Mouse (Mus musculus) lung, embryonic 15.5 days (tissue): ENCODE results near the gene Ngly1. TPM values are rescaled to one million over a fixed set of nuclear protein-coding genes. Genes with fewer than 3 reads are reported as not detected.
"Not testable (repeated sequence)": the region's sequence is repeated elsewhere in the genome, so short reads cannot be mapped to it uniquely, and the experiment has no call there.

Source experiments
- ATAC-seq: fragments of 200-750 bp; cut with Nextera tagmentation; 2 replicates; pipeline ENCODE4 v1.8.0; 2017; ENCODE audit warnings: moderate number of reproducible peaks, borderline replicate concordance; ENCODE audit not compliant: low FRiP score, low TSS enrichment; ENCODE audit errors: extremely low read depth
- H3K27ac ChIP-seq: fragments of 300-500 bp; sonication (generic); 2 replicates; pipeline ENCODE4 v1.5.1; 2015; ENCODE audit warnings: moderate library complexity, mild to moderate bottlenecking, inconsistent platforms
- H3K27me3 ChIP-seq: fragments of 300-500 bp; sonication (generic); 2 replicates; pipeline ENCODE4 v1.6.1; 2015; ENCODE audit warnings: inconsistent platforms
- H3K36me3 ChIP-seq: fragments of 300-500 bp; sonication (generic); 2 replicates; pipeline ENCODE4 v1.6.1; 2015; ENCODE audit warnings: inconsistent platforms
- H3K4me1 ChIP-seq: fragments of 300-500 bp; sonication (generic); 2 replicates; pipeline ENCODE4 v1.6.1; 2015; ENCODE audit warnings: inconsistent platforms
- H3K4me2 ChIP-seq: fragments of 300-500 bp; sonication (generic); 2 replicates; pipeline ENCODE4 v1.6.1; 2015; ENCODE audit warnings: inconsistent platforms, mild to moderate bottlenecking, moderate library complexity
- H3K4me3 ChIP-seq: fragments of 300-500 bp; sonication (generic); 2 replicates; pipeline ENCODE4 v1.5.1; 2015; ENCODE audit warnings: mild to moderate bottlenecking, inconsistent platforms
- H3K9ac ChIP-seq: fragments of 300-500 bp; sonication (generic); 2 replicates; pipeline ENCODE4 v1.6.1; 2015; ENCODE audit warnings: inconsistent platforms
- H3K9me3 ChIP-seq: fragments of 300-500 bp; sonication (generic); 2 replicates; pipeline ENCODE4 v1.6.1; 2016; ENCODE audit warnings: inconsistent platforms
- WGBS: fragments of 180-500 bp; shearing (Covaris S2); methylation state at CpG from one replicate; pipeline ENCODE4 v1.1.7; 2015; 5-methylcytosine and 5-hydroxymethylcytosine counted together
- polyA plus RNA-seq: library from polyadenylated mRNA; unstranded; fragments of >200 nt; fragmentation: Nextera tagmentation; extraction: Ambion mirVana; gene quantifications from 2 replicates; pipeline ENCODE4 v1.2.1, GENCODE M21; 2015

The Ngly1 gene
- polyA plus RNA-seq, 1 experiment from 2014 or later, result 35.5 TPM

DNA sequence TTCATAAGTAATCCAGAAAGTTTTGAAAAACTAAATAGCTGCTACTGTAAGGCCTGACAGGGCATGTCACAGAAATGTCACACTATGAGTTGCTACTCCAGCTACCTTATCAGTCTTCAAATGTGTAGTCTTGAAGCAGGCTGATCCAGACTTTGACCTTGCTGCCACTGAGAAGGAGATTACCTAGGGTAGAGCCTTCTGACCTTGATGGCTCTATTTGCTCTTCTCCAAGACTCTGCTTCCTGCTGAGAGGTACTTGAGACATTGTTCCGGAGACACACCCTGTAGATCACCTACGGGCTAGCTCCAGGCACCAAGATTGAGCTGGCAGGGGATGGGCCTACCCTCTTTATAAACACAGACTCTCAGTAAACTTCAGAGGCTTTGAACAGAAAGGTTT, 64.0 kb downstream of the Ngly1 start:
- H3K27me3 ChIP-seq, H3K9ac ChIP-seq, H3K4me3 ChIP-seq, ATAC-seq, H3K27ac ChIP-seq, H3K4me2 ChIP-seq, H3K36me3 ChIP-seq, H3K9me3 ChIP-seq: not testable (repeated sequence)
- WGBS, result 57% methylated on average over 2 of the region's 2 CpGs
- peaks cover 11% of the 10 kb centered on the region for H3K4me1 ChIP-seq

DNA sequence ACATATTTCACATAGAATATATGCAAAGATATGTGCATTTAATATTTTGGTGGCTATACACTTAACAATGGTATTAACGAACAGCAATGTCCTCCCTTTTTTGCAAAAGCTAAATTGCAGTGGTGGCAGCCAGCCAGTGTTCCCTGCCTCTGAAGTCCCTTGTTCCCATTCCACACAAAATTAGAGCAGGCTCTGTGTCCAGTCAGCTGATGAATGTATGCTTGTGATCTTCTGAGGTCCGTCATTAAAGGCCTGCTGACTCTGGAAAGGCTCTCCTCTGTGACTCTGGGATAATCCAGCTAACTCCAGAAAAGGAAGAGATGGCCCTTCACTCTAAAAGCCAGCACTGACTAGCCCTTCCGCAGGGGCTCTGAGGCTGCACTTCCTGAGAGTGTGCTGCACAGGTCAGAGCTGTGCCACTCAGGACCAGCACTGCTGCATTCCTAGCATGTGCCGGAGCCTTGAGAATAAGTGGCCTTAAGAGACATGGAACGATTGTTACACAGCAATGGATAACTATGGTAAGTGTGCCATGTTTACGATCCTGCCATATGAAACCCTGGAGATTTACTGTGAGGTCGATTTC, 64.9 kb downstream of the Ngly1 start:
- H3K36me3 ChIP-seq, result no peaks in the 10 kb centered on the region
- no peak overlapping the region for H3K9ac ChIP-seq
- H3K4me1 ChIP-seq, result peaks cover 11% of the 10 kb centered on the region
- H3K27ac ChIP-seq, result peak overlapping the region; percentile 77
- 35% methylated on average over 7 of the region's 7 CpGs for WGBS
- H3K27me3 ChIP-seq, result no peaks in the 10 kb centered on the region
- no peaks in the 10 kb centered on the region for H3K9me3 ChIP-seq
- ATAC-seq, result peak; percentile 86; the same call in 1 of the 2 replicates
- 0 out of 2 replicates have a peak overlapping the region, but pooled peaks have one; percentile 6 for H3K4me2 ChIP-seq
- H3K4me3 ChIP-seq, result no peak overlapping the region

DNA sequence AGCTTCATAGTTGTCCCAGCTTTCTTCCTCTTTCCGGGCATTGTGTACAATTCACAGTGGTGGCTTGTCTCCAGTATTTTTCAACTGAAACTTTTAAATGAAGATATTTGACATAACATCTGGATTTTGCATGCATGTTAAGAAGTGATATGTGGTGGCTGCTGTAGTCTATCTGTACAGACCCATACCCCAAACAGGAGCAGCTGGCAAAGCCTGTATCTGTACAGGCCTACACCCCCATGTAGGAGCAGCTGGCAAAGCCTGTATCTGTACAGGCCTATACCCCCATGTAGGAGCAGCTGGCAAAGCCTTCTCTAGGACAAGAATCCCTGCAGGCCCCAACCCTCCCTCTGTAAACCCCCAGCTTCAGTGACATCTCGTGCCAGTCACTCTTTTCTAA, 65.8 kb downstream of the Ngly1 start:
- no peaks in the 10 kb centered on the region for H3K9me3 ChIP-seq
- H3K9ac ChIP-seq, result no peak overlapping the region
- no peaks in the 10 kb centered on the region for H3K27me3 ChIP-seq
- H3K36me3 ChIP-seq, result no peaks in the 10 kb centered on the region
- H3K27ac ChIP-seq, result peak overlapping the region; percentile 77; the same call in 1 of the 2 replicates
- ATAC-seq, result no peak
- H3K4me2 ChIP-seq, result no peak overlapping the region
- 59% methylated on average over 2 of the region's 2 CpGs for WGBS
- peaks cover 11% of the 10 kb centered on the region for H3K4me1 ChIP-seq
- H3K4me3 ChIP-seq, result no peak overlapping the region

DNA sequence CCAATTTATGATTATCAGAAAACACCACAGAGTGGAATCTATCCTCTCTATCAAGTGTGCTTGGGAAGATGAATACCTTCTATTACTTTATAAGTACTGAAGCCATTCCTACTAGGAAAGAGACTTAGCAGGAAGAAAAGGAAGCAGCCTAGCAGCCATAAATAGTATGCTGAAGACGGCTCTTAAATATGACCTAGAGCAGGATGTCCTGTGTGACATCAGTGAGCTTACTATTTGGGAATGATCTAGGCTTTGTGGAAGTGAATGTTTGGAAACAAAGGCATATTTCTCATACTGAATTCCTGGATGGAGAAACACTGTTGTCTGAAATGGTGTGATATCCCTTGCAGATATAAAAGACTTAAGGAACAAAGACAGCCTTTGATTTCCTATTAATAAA, 67.6 kb downstream of the Ngly1 start:
- Histone ChIP-seq H3K27me3 (no peaks in the 10 kb centered on the region), H3K9me3 (no peaks in the 10 kb centered on the region), H3K4me1 (peaks cover 11% of the 10 kb centered on the region), H3K36me3 (no peaks in the 10 kb centered on the region), H3K4me3 (no peak overlapping the region), H3K9ac (no peak overlapping the region), H3K4me2 (no peak overlapping the region), H3K27ac (0 out of 2 replicates have a peak overlapping the region, but pooled peaks have one; percentile 59)
- 50% methylated on average over 1 of the region's 1 CpGs for WGBS
- ATAC-seq, result no peak

DNA sequence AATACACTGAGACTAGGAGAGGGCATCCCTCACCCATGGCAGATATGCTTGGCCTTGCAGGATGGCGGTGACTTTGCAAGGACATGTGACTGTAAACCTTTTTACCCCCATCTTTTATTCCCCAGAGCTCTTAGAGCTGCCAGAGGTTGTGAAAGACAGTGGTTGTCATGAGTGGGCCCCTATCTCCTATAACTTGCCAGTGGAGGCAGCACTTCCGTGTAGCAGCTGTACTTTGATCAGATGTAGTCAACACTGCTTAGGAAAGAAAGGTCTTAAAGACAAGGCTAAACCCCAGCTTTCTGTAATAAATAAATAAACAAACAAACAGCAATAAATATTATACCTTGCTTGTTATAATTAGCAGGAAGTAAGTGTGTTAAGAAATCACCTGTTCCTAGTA, 70.7 kb downstream of the Ngly1 start:
- Histone ChIP-seq H3K27ac (no peak overlapping the region), H3K9me3 (no peaks in the 10 kb centered on the region), H3K27me3 (no peaks in the 10 kb centered on the region), H3K4me2 (no peak overlapping the region), H3K4me1 (peaks cover 1% of the 10 kb centered on the region; the same call in 1 of the 2 replicates), H3K36me3 (no peaks in the 10 kb centered on the region), H3K9ac (no peak overlapping the region), H3K4me3 (no peak overlapping the region)
- 82% methylated on average over 2 of the region's 2 CpGs for WGBS
- no peak for ATAC-seq

DNA sequence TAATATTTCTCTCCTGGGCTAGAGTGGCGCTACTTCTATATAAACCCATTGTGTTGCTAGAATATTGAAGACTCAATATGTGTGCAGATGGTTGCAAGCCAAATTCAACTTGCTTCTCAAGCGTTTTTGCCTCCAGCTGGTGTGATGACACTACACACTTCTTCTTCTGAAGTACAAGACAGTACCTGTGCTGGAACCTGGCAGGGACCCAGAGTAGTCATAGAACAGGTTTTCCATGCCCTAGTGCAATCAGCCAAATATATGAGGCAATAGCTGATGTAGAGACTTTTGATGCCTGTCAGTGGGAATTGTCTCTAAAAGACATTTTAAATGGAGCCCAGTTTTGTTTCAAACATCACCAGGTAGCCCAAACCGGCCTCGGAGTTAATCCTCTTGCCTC, 75.3 kb downstream of the Ngly1 start:
- Histone ChIP-seq H3K4me3 (no peak overlapping the region), H3K27ac (no peak overlapping the region), H3K4me2 (no peak overlapping the region), H3K9me3 (no peaks in the 10 kb centered on the region), H3K4me1 (0 out of 2 replicates have a peak, but pooled peaks cover 4% of the 10 kb centered on the region), H3K9ac (no peak overlapping the region), H3K27me3 (no peaks in the 10 kb centered on the region), H3K36me3 (no peaks in the 10 kb centered on the region)
- WGBS, result 83% methylated on average over 4 of the region's 4 CpGs
- ATAC-seq, result no peak

DNA sequence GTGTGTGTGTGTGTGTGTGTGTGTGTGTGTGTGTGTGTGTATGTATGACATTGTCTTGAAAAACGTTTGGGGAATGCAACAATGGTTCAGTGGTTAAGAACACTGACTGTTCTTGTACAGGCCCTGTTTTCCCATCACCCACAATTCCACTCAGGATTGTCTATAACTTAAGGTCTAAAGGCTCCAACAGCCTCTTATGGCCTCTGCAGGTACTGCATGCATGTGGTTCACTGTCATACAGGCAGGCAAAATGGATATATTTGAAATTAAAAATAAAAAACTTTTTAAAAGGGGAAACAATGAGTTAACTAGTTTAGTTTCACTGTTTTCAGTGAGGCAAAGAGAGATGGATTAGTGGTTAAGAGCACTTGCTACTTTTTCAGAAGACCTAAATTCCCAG, 76.1 kb downstream of the Ngly1 start:
- H3K36me3 ChIP-seq, result no peaks in the 10 kb centered on the region
- no peak overlapping the region for H3K9ac ChIP-seq
- no peak for ATAC-seq
- no peak overlapping the region for H3K4me2 ChIP-seq
- no peak overlapping the region for H3K4me3 ChIP-seq
- 0 out of 2 replicates have a peak, but pooled peaks cover 4% of the 10 kb centered on the region for H3K4me1 ChIP-seq
- H3K27me3 ChIP-seq, result no peaks in the 10 kb centered on the region
- WGBS, result 33% methylated on average over 1 of the region's 1 CpGs
- no peaks in the 10 kb centered on the region for H3K9me3 ChIP-seq
- no peak overlapping the region for H3K27ac ChIP-seq

DNA sequence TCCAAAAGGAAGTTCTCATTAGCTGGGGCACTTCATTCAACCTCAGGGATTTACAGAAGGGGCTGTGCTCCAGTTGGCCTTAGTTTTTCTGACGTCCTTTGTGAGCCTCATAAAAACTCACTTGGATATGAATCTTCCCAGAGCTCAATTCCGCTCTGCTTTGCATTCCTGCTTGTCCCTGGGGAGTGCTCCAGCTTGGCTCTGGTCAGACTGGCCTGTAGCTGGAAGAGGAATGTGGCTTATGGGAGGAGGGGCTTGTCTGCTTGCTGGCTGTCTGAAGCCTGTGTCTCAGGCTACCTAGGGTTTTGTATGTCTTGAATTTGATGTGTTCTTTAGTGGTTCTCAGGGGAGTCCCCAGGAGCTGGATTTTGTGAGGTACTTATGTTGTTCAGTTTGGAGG, 79.5 kb downstream of the Ngly1 start:
- H3K4me2 ChIP-seq, result no peak overlapping the region
- H3K27ac ChIP-seq, result no peak overlapping the region
- no peaks in the 10 kb centered on the region for H3K9me3 ChIP-seq
- H3K9ac ChIP-seq, result no peak overlapping the region
- WGBS, result 17% methylated on average over 2 of the region's 2 CpGs
- no peak overlapping the region for H3K4me3 ChIP-seq
- no peaks in the 10 kb centered on the region for H3K36me3 ChIP-seq
- peak; percentile 67; the same call in 1 of the 2 replicates for ATAC-seq
- 0 out of 2 replicates have a peak, but pooled peaks cover 4% of the 10 kb centered on the region for H3K4me1 ChIP-seq
- H3K27me3 ChIP-seq, result no peaks in the 10 kb centered on the region

DNA sequence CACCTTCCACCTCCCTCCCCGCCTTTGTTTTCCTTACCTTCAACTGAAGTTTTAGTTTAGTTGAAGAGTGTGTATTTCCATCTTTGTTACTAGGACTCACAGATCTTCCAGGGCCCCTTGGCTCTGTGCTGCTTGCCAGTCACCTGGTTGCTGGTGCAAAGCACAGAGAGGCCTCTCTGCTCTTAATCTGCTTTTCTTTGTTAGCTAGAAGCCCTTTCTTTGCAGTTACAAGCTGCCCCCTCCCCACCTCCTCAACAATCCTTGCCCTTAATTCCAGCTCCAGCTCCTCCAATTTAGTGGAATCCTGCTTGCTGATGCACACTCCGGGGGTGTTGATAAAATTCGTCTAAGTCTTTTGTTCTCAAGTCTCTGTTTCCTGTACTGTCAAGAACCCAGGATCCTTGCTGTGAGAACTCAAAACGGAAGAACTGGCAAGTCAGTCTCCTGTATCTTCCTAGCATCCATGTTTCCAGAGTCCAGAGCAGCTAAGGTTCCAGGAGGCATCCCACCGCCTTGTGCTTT, 79.9 kb downstream of the Ngly1 start:
- Histone ChIP-seq H3K9ac (no peak overlapping the region), H3K4me3 (no peak overlapping the region), H3K27me3 (no peaks in the 10 kb centered on the region), H3K36me3 (no peaks in the 10 kb centered on the region), H3K27ac (no peak overlapping the region), H3K9me3 (no peaks in the 10 kb centered on the region), H3K4me2 (no peak overlapping the region), H3K4me1 (0 out of 2 replicates have a peak, but pooled peaks cover 4% of the 10 kb centered on the region)
- ATAC-seq, result no peak
- 43% methylated on average over 5 of the region's 5 CpGs for WGBS

DNA sequence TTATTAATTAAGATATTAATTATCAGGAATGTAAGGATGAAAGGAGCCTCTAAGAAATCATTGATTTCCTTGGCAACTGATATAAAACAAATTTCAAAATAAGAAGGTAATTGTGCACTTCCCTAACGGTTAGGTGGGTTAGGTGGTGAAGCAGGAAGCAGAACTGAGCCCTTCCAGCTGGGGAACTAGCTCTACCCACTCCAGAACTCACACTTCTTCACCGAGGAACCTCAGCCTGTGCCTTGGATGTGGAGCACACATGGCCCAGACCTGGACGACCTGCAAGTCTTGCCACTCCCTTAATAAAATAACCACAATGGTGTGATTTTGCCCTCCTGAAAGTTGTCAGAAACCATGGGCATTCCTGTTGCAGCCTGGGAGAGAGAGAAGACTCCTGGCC, 80.7 kb downstream of the Ngly1 start:
- WGBS, result 66% methylated on average over 3 of the region's 3 CpGs
- ATAC-seq, result no peak
- H3K4me2 ChIP-seq, result no peak overlapping the region

DNA sequence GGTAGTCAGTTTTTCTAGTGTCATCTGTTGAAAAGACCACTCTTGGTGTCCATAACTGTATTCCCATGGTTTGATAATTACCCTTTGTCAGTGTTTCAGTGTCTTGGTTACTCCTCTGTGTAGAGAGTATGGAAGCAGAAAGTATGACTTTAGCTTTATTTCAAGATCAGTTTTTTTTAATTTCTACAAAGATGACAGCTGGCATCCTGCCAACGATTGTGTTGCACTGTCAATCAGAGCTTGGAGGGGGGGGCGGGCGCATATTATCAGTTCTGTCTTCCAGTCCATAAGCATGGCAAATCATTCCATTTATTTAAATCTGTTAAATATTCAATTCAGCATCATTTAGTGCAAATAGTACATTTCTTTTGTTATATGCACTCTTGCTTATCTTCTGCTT, 85.2 kb downstream of the Ngly1 start:
- Histone ChIP-seq H3K27me3 (no peaks in the 10 kb centered on the region), H3K4me3 (no peak overlapping the region), H3K9ac (no peak overlapping the region), H3K36me3 (no peaks in the 10 kb centered on the region), H3K27ac (no peak overlapping the region), H3K4me2 (no peak overlapping the region), H3K9me3 (no peaks in the 10 kb centered on the region), H3K4me1 (peaks cover 6% of the 10 kb centered on the region; the same call in 1 of the 2 replicates)
- ATAC-seq, result no peak
- WGBS, result 77% methylated on average over 3 of the region's 3 CpGs

More for the DNA sequence above, 80.7 kb downstream of the Ngly1 start:
- Histone ChIP-seq H3K9ac (no peak overlapping the region), H3K27me3 (no peaks in the 10 kb centered on the region), H3K4me3 (no peak overlapping the region), H3K27ac (no peak overlapping the region), H3K36me3 (no peaks in the 10 kb centered on the region), H3K4me1 (0 out of 2 replicates have a peak, but pooled peaks cover 4% of the 10 kb centered on the region), H3K9me3 (no peaks in the 10 kb centered on the region)

DNA sequence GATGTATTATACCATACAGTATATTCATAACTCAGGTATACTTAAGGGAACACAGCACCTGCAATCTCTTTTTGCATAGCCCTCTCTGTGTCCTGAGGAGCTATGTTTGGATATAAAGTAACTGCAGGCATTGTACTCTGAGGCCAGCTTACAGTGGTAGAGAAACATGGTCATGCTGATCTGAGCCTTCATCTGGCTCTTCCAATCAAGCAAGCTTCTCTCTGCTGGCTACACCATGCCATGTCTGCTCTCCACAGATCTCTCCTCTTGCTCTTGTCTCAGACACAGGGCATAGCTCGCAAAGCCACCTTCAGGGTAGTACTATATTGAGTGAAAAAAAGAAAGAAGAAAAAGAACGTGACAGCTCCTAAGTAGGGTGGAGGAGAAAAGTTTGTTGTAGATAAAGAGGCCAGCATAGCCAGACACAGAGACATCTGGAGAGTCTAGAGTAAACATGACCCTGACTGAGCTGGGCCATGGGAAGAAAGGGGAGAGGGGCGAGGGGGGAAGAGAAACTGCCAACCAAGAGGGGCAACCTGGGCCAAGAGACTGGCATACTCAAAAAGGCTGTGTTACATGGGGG, 86.8 kb downstream of the Ngly1 start:
- H3K4me2 ChIP-seq, result no peak overlapping the region
- H3K9ac ChIP-seq, result no peak overlapping the region
- no peak overlapping the region for H3K4me3 ChIP-seq
- H3K9me3 ChIP-seq, result no peaks in the 10 kb centered on the region
- no peak for ATAC-seq
- no peak overlapping the region for H3K27ac ChIP-seq
- 23% methylated on average over 3 of the region's 3 CpGs for WGBS
- H3K27me3 ChIP-seq, result no peaks in the 10 kb centered on the region
- H3K36me3 ChIP-seq, result no peaks in the 10 kb centered on the region
- peaks cover 6% of the 10 kb centered on the region; the same call in 1 of the 2 replicates for H3K4me1 ChIP-seq
